Mouse (Mus musculus): Measurements from ENCODE around the gene Slc26a10. TPM values are rescaled to one million over a fixed set of nuclear protein-coding genes. Genes with fewer than 3 reads are reported as not detected.

Gene Slc26a10
- polyA plus RNA-seq, 1 experiment from 2014 or later = 1.6 TPM

- WGBS = 89% methylated on average over 8 of the region's 8 CpGs
- ATAC-seq (ENCODE audit: insufficient number of reproducible peaks, low FRiP score, low TSS enrichment, low read depth) = no peak
- H3K9ac ChIP-seq = no peak overlapping the region
- H3K4me2 ChIP-seq (replicated peaks) = no peak overlapping the region
- no peaks in the 10 kb centered on the region for H3K36me3 ChIP-seq
- H3K27me3 ChIP-seq = no peaks in the 10 kb centered on the region
- H3K4me3 ChIP-seq (replicated peaks) = no peak overlapping the region
- H3K9me3 ChIP-seq (replicated peaks) = no peaks in the 10 kb centered on the region
- no peak overlapping the region for H3K27ac ChIP-seq (replicated peaks)
- peaks cover 18% of the 10 kb centered on the region for H3K4me1 ChIP-seq
Observed at GRCm38 (mm10) chr10:127213272-127213671, 32.8 kb upstream of the Slc26a10 start.

- no peaks in the 10 kb centered on the region for H3K27me3 ChIP-seq
- H3K9me3 ChIP-seq (replicated peaks) = no peaks in the 10 kb centered on the region
- peak within 1 kb of the TSS; percentile 82 for H3K4me3 ChIP-seq (replicated peaks)
- H3K4me1 ChIP-seq = peaks cover 18% of the 10 kb centered on the region
- under 1% methylated on average over 47 of the region's 47 CpGs for WGBS
- ATAC-seq (ENCODE audit: insufficient number of reproducible peaks, low FRiP score, low TSS enrichment, low read depth) = peak; percentile 94
- H3K9ac ChIP-seq = peak within 1 kb of the TSS; percentile 62
- peak within 1 kb of the TSS; percentile 69 for H3K27ac ChIP-seq (replicated peaks)
- H3K4me2 ChIP-seq (replicated peaks) = peak within 1 kb of the TSS; percentile 86
- H3K36me3 ChIP-seq = peaks cover 10% of the 10 kb centered on the region
Observed at GRCm38 (mm10) chr10:127211414-127211854, 31.0 kb upstream of the Slc26a10 start, which contains the start of gene Pip4k2c. TSS of gene Pip4k2c (minus strand) at chr10:127211585.

GRCm38 (mm10) chr10:127210961-127211405 is 30.5 kb upstream of the Slc26a10 start:
- peak overlapping the region; percentile 86 for H3K4me2 ChIP-seq (replicated peaks)
- H3K9me3 ChIP-seq (replicated peaks) = no peaks in the 10 kb centered on the region
- peaks cover 18% of the 10 kb centered on the region for H3K4me1 ChIP-seq
- H3K36me3 ChIP-seq = peaks cover 14% of the 10 kb centered on the region
- 0 out of 2 replicates have a peak overlapping the region, but pooled peaks have one; percentile 69 for H3K27ac ChIP-seq (replicated peaks)
- H3K9ac ChIP-seq = peak overlapping the region; percentile 62
- peak; percentile 53 for ATAC-seq (ENCODE audit: insufficient number of reproducible peaks, low FRiP score, low TSS enrichment, low read depth)
- WGBS = under 1% methylated on average over 25 of the region's 25 CpGs
- peak overlapping the region; percentile 82 for H3K4me3 ChIP-seq (replicated peaks)
- H3K27me3 ChIP-seq = no peaks in the 10 kb centered on the region

- no peaks in the 10 kb centered on the region for H3K27me3 ChIP-seq
- H3K4me1 ChIP-seq = peaks cover 18% of the 10 kb centered on the region
- peak overlapping the region; percentile 1; the same call in 1 of the 2 replicates for H3K9ac ChIP-seq
- no peaks in the 10 kb centered on the region for H3K9me3 ChIP-seq (replicated peaks)
- peak overlapping the region; percentile 82 for H3K4me3 ChIP-seq (replicated peaks)
- WGBS = 83% methylated on average over 13 of the region's 13 CpGs
- peaks cover 23% of the 10 kb centered on the region for H3K36me3 ChIP-seq
- H3K4me2 ChIP-seq (replicated peaks) = peak overlapping the region; percentile 86
- ATAC-seq (ENCODE audit: insufficient number of reproducible peaks, low FRiP score, low TSS enrichment, low read depth) = no peak
- H3K27ac ChIP-seq (replicated peaks) = no peak overlapping the region
Observed at GRCm38 (mm10) chr10:127209928-127210570, 29.6 kb upstream of the Slc26a10 start.

- Histone ChIP-seq H3K27me3 (no peaks in the 10 kb centered on the region), H3K36me3 (peaks cover 31% of the 10 kb centered on the region), H3K27ac (replicated peaks) (no peak overlapping the region), H3K4me1 (peaks cover 18% of the 10 kb centered on the region), H3K9me3 (replicated peaks) (no peaks in the 10 kb centered on the region), H3K4me3 (replicated peaks) (no peak overlapping the region), H3K9ac (no peak overlapping the region), H3K4me2 (replicated peaks) (no peak overlapping the region)
- 83% methylated on average over 4 of the region's 4 CpGs for WGBS
- ATAC-seq (ENCODE audit: insufficient number of reproducible peaks, low FRiP score, low TSS enrichment, low read depth) = no peak
Observed at GRCm38 (mm10) chr10:127208921-127209320, 28.5 kb upstream of the Slc26a10 start.

GRCm38 (mm10) chr10:127205373-127205772 is 24.9 kb upstream of the Slc26a10 start:
- Histone ChIP-seq H3K27ac (replicated peaks) (no peak overlapping the region), H3K9me3 (replicated peaks) (no peaks in the 10 kb centered on the region), H3K4me1 (peaks cover 10% of the 10 kb centered on the region), H3K9ac (no peak overlapping the region), H3K36me3 (peaks cover 55% of the 10 kb centered on the region), H3K4me2 (replicated peaks) (no peak overlapping the region), H3K4me3 (replicated peaks) (no peak overlapping the region), H3K27me3 (no peaks in the 10 kb centered on the region)
- WGBS = 90% methylated on average over 10 of the region's 10 CpGs
- no peak for ATAC-seq (ENCODE audit: insufficient number of reproducible peaks, low FRiP score, low TSS enrichment, low read depth)

- H3K36me3 ChIP-seq = peaks cover 61% of the 10 kb centered on the region
- no peak overlapping the region for H3K4me2 ChIP-seq (replicated peaks)
- H3K9me3 ChIP-seq (replicated peaks) = no peaks in the 10 kb centered on the region
- 89% methylated on average over 5 of the region's 5 CpGs for WGBS
- H3K27ac ChIP-seq (replicated peaks) = no peak overlapping the region
- H3K4me3 ChIP-seq (replicated peaks) = no peak overlapping the region
- H3K4me1 ChIP-seq = peaks cover 2% of the 10 kb centered on the region; the same call in 1 of the 2 replicates
- no peak for ATAC-seq (ENCODE audit: insufficient number of reproducible peaks, low FRiP score, low TSS enrichment, low read depth)
- H3K9ac ChIP-seq = no peak overlapping the region
- H3K27me3 ChIP-seq = no peaks in the 10 kb centered on the region
Observed at GRCm38 (mm10) chr10:127204589-127204988, 24.1 kb upstream of the Slc26a10 start.

GRCm38 (mm10) chr10:127203106-127203505 is 22.7 kb upstream of the Slc26a10 start:
- H3K27me3 ChIP-seq = no peaks in the 10 kb centered on the region
- ATAC-seq (ENCODE audit: insufficient number of reproducible peaks, low FRiP score, low TSS enrichment, low read depth) = no peak
- H3K4me3 ChIP-seq (replicated peaks) = no peak overlapping the region
- no peak overlapping the region for H3K4me2 ChIP-seq (replicated peaks)
- WGBS = 89% methylated on average over 3 of the region's 3 CpGs
- no peak overlapping the region for H3K9ac ChIP-seq
- no peaks in the 10 kb centered on the region for H3K4me1 ChIP-seq
- H3K36me3 ChIP-seq = peaks cover 75% of the 10 kb centered on the region
- H3K27ac ChIP-seq (replicated peaks) = no peak overlapping the region
- no peaks in the 10 kb centered on the region for H3K9me3 ChIP-seq (replicated peaks)

- peaks cover 15% of the 10 kb centered on the region for H3K4me1 ChIP-seq
- no peak overlapping the region for H3K9ac ChIP-seq
- no peak for ATAC-seq (ENCODE audit: insufficient number of reproducible peaks, low FRiP score, low TSS enrichment, low read depth)
- H3K27ac ChIP-seq (replicated peaks) = no peak overlapping the region
- H3K9me3 ChIP-seq (replicated peaks) = no peaks in the 10 kb centered on the region
- WGBS = 78% methylated on average over 8 of the region's 8 CpGs
- no peak overlapping the region for H3K4me3 ChIP-seq (replicated peaks)
- H3K4me2 ChIP-seq (replicated peaks) = no peak overlapping the region
- H3K27me3 ChIP-seq = no peaks in the 10 kb centered on the region
- peaks cover 62% of the 10 kb centered on the region for H3K36me3 ChIP-seq
Observed at GRCm38 (mm10) chr10:127200279-127200678, 19.8 kb upstream of the Slc26a10 start.

- Histone ChIP-seq H3K9me3 (replicated peaks) (no peaks in the 10 kb centered on the region), H3K27ac (replicated peaks) (no peak overlapping the region), H3K9ac (no peak overlapping the region), H3K4me2 (replicated peaks) (no peak overlapping the region), H3K27me3 (no peaks in the 10 kb centered on the region), H3K36me3 (peaks cover 55% of the 10 kb centered on the region), H3K4me1 (peaks cover 20% of the 10 kb centered on the region), H3K4me3 (replicated peaks) (no peak overlapping the region)
- WGBS = 82% methylated on average over 11 of the region's 11 CpGs
- ATAC-seq (ENCODE audit: insufficient number of reproducible peaks, low FRiP score, low TSS enrichment, low read depth) = no peak
Observed at GRCm38 (mm10) chr10:127199474-127199873, 19.0 kb upstream of the Slc26a10 start.

GRCm38 (mm10) chr10:127199068-127199467 is 18.6 kb upstream of the Slc26a10 start:
- 65% methylated on average over 5 of the region's 5 CpGs for WGBS
- Histone ChIP-seq H3K27me3 (no peaks in the 10 kb centered on the region), H3K9ac (no peak overlapping the region), H3K4me1 (peaks cover 24% of the 10 kb centered on the region), H3K4me2 (replicated peaks) (no peak overlapping the region), H3K27ac (replicated peaks) (no peak overlapping the region), H3K9me3 (replicated peaks) (no peaks in the 10 kb centered on the region), H3K36me3 (peaks cover 54% of the 10 kb centered on the region), H3K4me3 (replicated peaks) (no peak overlapping the region)
- no peak for ATAC-seq (ENCODE audit: insufficient number of reproducible peaks, low FRiP score, low TSS enrichment, low read depth)

GRCm38 (mm10) chr10:127198492-127198891 is 18.0 kb upstream of the Slc26a10 start:
- H3K27me3 ChIP-seq = no peaks in the 10 kb centered on the region
- H3K4me1 ChIP-seq = peaks cover 26% of the 10 kb centered on the region
- no peak for ATAC-seq (ENCODE audit: insufficient number of reproducible peaks, low FRiP score, low TSS enrichment, low read depth)
- peaks cover 49% of the 10 kb centered on the region for H3K36me3 ChIP-seq
- H3K9ac ChIP-seq = no peak overlapping the region
- H3K27ac ChIP-seq (replicated peaks) = 0 out of 2 replicates have a peak overlapping the region, but pooled peaks have one; percentile 48
- H3K4me3 ChIP-seq (replicated peaks) = no peak overlapping the region
- H3K4me2 ChIP-seq (replicated peaks) = no peak overlapping the region
- H3K9me3 ChIP-seq (replicated peaks) = no peaks in the 10 kb centered on the region
- WGBS = 38% methylated on average over 2 of the region's 2 CpGs

Data from embryonic facial prominence, embryonic 15.5 days (tissue).